Mouse (Mus musculus): Measurements from ENCODE around the gene Zfp282. TPM values are rescaled to one million over a fixed set of nuclear protein-coding genes. Genes with fewer than 3 reads are reported as not detected.
A peak's percentile ranks its signal among the peaks of the same experiment; 100 is the strongest.

Gene Zfp282
- polyA plus RNA-seq (2012; fragmentation: generic; extraction: Trizol) = 22.4 TPM

- no peaks in the 10 kb centered on the region for H3K27me3 ChIP-seq (ENCODE audit: control insufficient read depth, insufficient read depth, insufficient read length)
- peak within 1 kb of the TSS; percentile 92 for H3K4me2 ChIP-seq (ENCODE audit: low read depth)
These were observed at the start of gene Zfp282 for GRCm38 (mm10) chr6:47877058-47877457. Gene Zfp282, plus strand, starts transcription at chr6:47877204.

GRCm38 (mm10) chr6:47827462-47827861 is 49.5 kb upstream of the Zfp282 start:
- no peak overlapping the region for H3K4me3 ChIP-seq
- H3K4me2 ChIP-seq (ENCODE audit: low read depth) = no peak overlapping the region
- no peaks in the 10 kb centered on the region for H3K36me3 ChIP-seq (ENCODE audit: control insufficient read depth, insufficient read depth)
- H3K27me3 ChIP-seq (ENCODE audit: control insufficient read depth, insufficient read depth, insufficient read length) = no peaks in the 10 kb centered on the region
- TF ChIP-seq MYOG (IDR thresholded peaks at IDR 0.05; ENCODE audit: control insufficient read depth in 1 of 3, insufficient read depth in 1 of 3, insufficient read length in 2 of 3, low read depth in 2 of 3) (no peak), REST (IDR thresholded peaks at IDR 0.05; ENCODE audit: insufficient read depth, insufficient read length) (no peak), CEBPB (IDR thresholded peaks at IDR 0.05; ENCODE audit: insufficient read depth, poor library complexity, severe bottlenecking) (no peak), TCF12 (IDR thresholded peaks at IDR 0.05; ENCODE audit: insufficient read depth, poor library complexity, severe bottlenecking) (no peak)
- no peak overlapping the region for H3ac ChIP-seq (ENCODE audit: control insufficient read depth, insufficient read length)
- no peaks in the 10 kb centered on the region for H3K79me2 ChIP-seq (ENCODE audit: control insufficient read depth, insufficient read depth)

More at GRCm38 (mm10) chr6:47877058-47877457, at the start of gene Zfp282:
- peak within 1 kb of the TSS; percentile 67 for H3ac ChIP-seq (ENCODE audit: control insufficient read depth, insufficient read length)
- H3K36me3 ChIP-seq (ENCODE audit: control insufficient read depth, insufficient read depth) = peaks cover 20% of the 10 kb centered on the region
- H3K4me3 ChIP-seq = peak within 1 kb of the TSS; percentile 73
- peaks cover 36% of the 10 kb centered on the region for H3K79me2 ChIP-seq (ENCODE audit: control insufficient read depth, insufficient read depth)
- TF ChIP-seq MYOG (IDR thresholded peaks at IDR 0.05; ENCODE audit: control insufficient read depth in 1 of 3, insufficient read depth in 1 of 3, insufficient read length in 2 of 3, low read depth in 2 of 3) = no peak
- no peak for TF ChIP-seq E2F4 (IDR thresholded peaks at IDR 0.05; ENCODE audit: insufficient read depth)
- TF ChIP-seq REST (IDR thresholded peaks at IDR 0.05; ENCODE audit: insufficient read depth, insufficient read length) = no peak
- TF ChIP-seq SRF (IDR thresholded peaks at IDR 0.05; ENCODE audit: control insufficient read depth, insufficient read length, low read depth) = no peak
- TF ChIP-seq MYOD1 (IDR thresholded peaks at IDR 0.05; ENCODE audit: control insufficient read depth in 1 of 3, insufficient read length in 2 of 3, low read depth in 2 of 3) = no peak
- no peak for TF ChIP-seq USF1 (IDR thresholded peaks at IDR 0.05; ENCODE audit: low read depth)
- no peak for TF ChIP-seq MAX (IDR thresholded peaks at IDR 0.05; ENCODE audit: low read depth)
- no peak for TF ChIP-seq POLR2AphosphoS2 (IDR thresholded peaks at IDR 0.05; ENCODE audit: insufficient read length, low read depth)
- no peak for TF ChIP-seq TCF3 (IDR thresholded peaks at IDR 0.05; ENCODE audit: insufficient read length, low read depth)
- TF ChIP-seq POLR2A (IDR thresholded peaks at IDR 0.05; ENCODE audit: insufficient read length, low read depth) = no peak
- no peak for TF ChIP-seq TCF12 (IDR thresholded peaks at IDR 0.05; ENCODE audit: insufficient read depth, poor library complexity, severe bottlenecking)
- no peak for TF ChIP-seq CEBPB (IDR thresholded peaks at IDR 0.05; ENCODE audit: insufficient read depth, poor library complexity, severe bottlenecking)

- TF ChIP-seq REST (IDR thresholded peaks at IDR 0.05; ENCODE audit: insufficient read depth, insufficient read length) = no peak
- no peak for TF ChIP-seq E2F4 (IDR thresholded peaks at IDR 0.05; ENCODE audit: insufficient read depth)
- no peak for TF ChIP-seq TCF12 (IDR thresholded peaks at IDR 0.05; ENCODE audit: insufficient read depth, poor library complexity, severe bottlenecking)
- no peak for TF ChIP-seq CEBPB (IDR thresholded peaks at IDR 0.05; ENCODE audit: insufficient read depth, poor library complexity, severe bottlenecking)
- no peak for TF ChIP-seq USF1 (IDR thresholded peaks at IDR 0.05; ENCODE audit: low read depth)
- no peaks in the 10 kb centered on the region for H3K27me3 ChIP-seq (ENCODE audit: control insufficient read depth, insufficient read depth, insufficient read length)
- no peaks in the 10 kb centered on the region for H3K79me2 ChIP-seq (ENCODE audit: control insufficient read depth, insufficient read depth)
- H3K4me2 ChIP-seq (ENCODE audit: low read depth) = no peak overlapping the region
- no peak overlapping the region for H3K4me3 ChIP-seq
- no peaks in the 10 kb centered on the region for H3K36me3 ChIP-seq (ENCODE audit: control insufficient read depth, insufficient read depth)
- H3ac ChIP-seq (ENCODE audit: control insufficient read depth, insufficient read length) = no peak overlapping the region
These were observed 48.1 kb upstream of the Zfp282 start for GRCm38 (mm10) chr6:47828950-47829349.

GRCm38 (mm10) chr6:47830104-47831078 is 46.6 kb upstream of the Zfp282 start, which contains the start of gene Zfp786:
Gene Zfp786, minus strand, starts transcription at chr6:47830867.
- no peaks in the 10 kb centered on the region for H3K79me2 ChIP-seq (ENCODE audit: control insufficient read depth, insufficient read depth)
- peak within 1 kb of the TSS; percentile 26 for H3K4me3 ChIP-seq
- H3K27me3 ChIP-seq (ENCODE audit: control insufficient read depth, insufficient read depth, insufficient read length) = no peaks in the 10 kb centered on the region
- peak within 1 kb of the TSS; percentile 84 for H3K4me2 ChIP-seq (ENCODE audit: low read depth)
- H3ac ChIP-seq (ENCODE audit: control insufficient read depth, insufficient read length) = peak within 1 kb of the TSS; percentile 59
- no peak for TF ChIP-seq CEBPB (IDR thresholded peaks at IDR 0.05; ENCODE audit: insufficient read depth, poor library complexity, severe bottlenecking)
- peak in 2 of 3 experiments; percentile 23 to 36 for TF ChIP-seq MYOG (IDR thresholded peaks at IDR 0.05; ENCODE audit: control insufficient read depth in 1 of 3, insufficient read depth in 1 of 3, insufficient read length in 2 of 3, low read depth in 2 of 3)
- TF ChIP-seq MYOD1 (IDR thresholded peaks at IDR 0.05; ENCODE audit: control insufficient read depth in 1 of 3, insufficient read length in 2 of 3, low read depth in 2 of 3) = peak in 1 of 3 experiments; percentile 39
- TF ChIP-seq SRF (IDR thresholded peaks at IDR 0.05; ENCODE audit: control insufficient read depth, insufficient read length, low read depth) = peak; percentile 13
- TF ChIP-seq MAX (IDR thresholded peaks at IDR 0.05; ENCODE audit: low read depth) = no peak
- no peak for TF ChIP-seq TCF12 (IDR thresholded peaks at IDR 0.05; ENCODE audit: insufficient read depth, poor library complexity, severe bottlenecking)
- TF ChIP-seq POLR2A (IDR thresholded peaks at IDR 0.05; ENCODE audit: insufficient read length, low read depth) = peak; percentile 61
- H3K36me3 ChIP-seq (ENCODE audit: control insufficient read depth, insufficient read depth) = no peaks in the 10 kb centered on the region

GRCm38 (mm10) chr6:47832220-47832619 is 44.8 kb upstream of the Zfp282 start:
- Histone ChIP-seq H3K79me2 (ENCODE audit: control insufficient read depth, insufficient read depth) (peaks cover 5% of the 10 kb centered on the region), H3ac (ENCODE audit: control insufficient read depth, insufficient read length) (no peak overlapping the region), H3K36me3 (ENCODE audit: control insufficient read depth, insufficient read depth) (no peaks in the 10 kb centered on the region), H3K4me3 (no peak overlapping the region), H3K4me2 (ENCODE audit: low read depth) (no peak overlapping the region), H3K27me3 (ENCODE audit: control insufficient read depth, insufficient read depth, insufficient read length) (no peaks in the 10 kb centered on the region)
- no peak for TF ChIP-seq REST (IDR thresholded peaks at IDR 0.05; ENCODE audit: insufficient read depth, insufficient read length)
- TF ChIP-seq POLR2AphosphoS2 (IDR thresholded peaks at IDR 0.05; ENCODE audit: insufficient read length, low read depth) = no peak
